Mouse (Mus musculus) heart, adult 10 weeks (tissue): Measurements from ENCODE around the gene Cdkal1. TPM values are rescaled to one million over a fixed set of nuclear protein-coding genes. Genes with fewer than 3 reads are reported as not detected.

Experiments
- polyA plus RNA-seq: library from polyadenylated mRNA; stranded (reverse); fragments of 350-450 nt; fragmentation: Illumina TruSeq; extraction: RNeasy Lipid Tissue Mini Kit (QIAGEN cat#74804); gene quantifications from one replicate; pipeline ENCODE4 v1.2.3, GENCODE M21; 2014; ENCODE audit warnings: low read depth, low replicate concordance

Gene Cdkal1
- polyA plus RNA-seq, result 12.6 TPM

DNA sequence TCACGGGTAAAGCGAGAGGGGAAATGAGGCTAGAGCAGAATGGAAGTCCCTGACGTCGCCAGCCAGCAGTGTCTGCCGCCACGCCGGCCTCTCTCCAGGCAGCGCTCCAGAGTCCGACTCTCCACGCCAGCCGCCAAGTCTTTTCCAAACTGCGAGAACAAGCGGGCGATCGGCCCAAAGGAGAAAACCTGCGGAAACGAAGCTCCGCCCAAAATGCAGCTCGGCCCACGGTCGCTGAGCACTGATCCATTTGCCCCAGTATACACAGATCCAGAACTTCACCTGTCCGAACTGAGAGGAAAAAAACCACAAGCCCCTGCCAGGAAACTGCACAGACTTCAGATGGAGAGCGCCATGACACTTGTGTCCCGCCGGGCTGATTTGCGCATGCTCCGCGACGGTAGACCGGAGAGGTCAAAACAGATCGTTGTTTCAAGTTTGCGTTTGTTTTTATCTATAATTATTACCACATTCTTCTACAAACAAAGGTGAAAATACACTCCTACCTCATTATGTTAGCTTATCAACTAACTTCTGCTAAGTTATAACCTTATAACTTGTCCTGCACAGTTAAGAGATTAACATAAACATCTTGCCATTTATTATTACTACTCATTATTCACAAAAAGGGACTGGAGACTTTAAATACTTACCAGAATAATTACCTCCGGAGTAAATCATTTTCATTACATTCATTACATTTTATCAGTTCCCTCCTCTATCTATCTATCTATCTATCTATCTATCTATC lies at the start of gene Cdkal1:
Cdkal1 (minus strand) TSS at position 394 of the 751 bp plus-strand sequence.

Other genes starting within 250 kb of the Cdkal1 start
- 5.3 TPM for gene E2f3, start 130.4 kb upstream of the Cdkal1 start, polyA plus RNA-seq